Mouse (Mus musculus) thymus, postnatal 25 days (tissue): Measurements from ENCODE around the gene Flt1.

ENCODE experiments used
- DNase-seq: peaks from one replicate; pipeline ENCODE4 v3.0.0; 2022

Flt1 gene

GRCm38 (mm10) chr5:147725831-147726700 lies at the start of gene Flt1:
Flt1 (minus strand) TSS chr5:147726011.
- no peak for DNase-seq

- no peak for DNase-seq
These were observed 49.4 kb upstream of the Flt1 start for GRCm38 (mm10) chr5:147775222-147775621.

GRCm38 (mm10) chr5:147769918-147770317 lies 44.1 kb upstream of the Flt1 start:
- no peak for DNase-seq

- no peak for DNase-seq
These were observed 38.2 kb upstream of the Flt1 start for GRCm38 (mm10) chr5:147764061-147764460.

GRCm38 (mm10) chr5:147761984-147762383 lies 36.2 kb upstream of the Flt1 start:
- DNase-seq, result no peak

GRCm38 (mm10) chr5:147761275-147761674 lies 35.5 kb upstream of the Flt1 start:
- no peak for DNase-seq

GRCm38 (mm10) chr5:147758640-147759319 lies 33.0 kb upstream of the Flt1 start:
- DNase-seq, result no peak

- no peak for DNase-seq
These were observed 32.2 kb upstream of the Flt1 start for GRCm38 (mm10) chr5:147757832-147758587.

- DNase-seq, result no peak
These were observed 27.1 kb upstream of the Flt1 start for GRCm38 (mm10) chr5:147752914-147753341.

GRCm38 (mm10) chr5:147751673-147752130 lies 25.9 kb upstream of the Flt1 start:
- DNase-seq, result no peak

- DNase-seq, result no peak
These were observed 24.2 kb upstream of the Flt1 start for GRCm38 (mm10) chr5:147749972-147750371.

- DNase-seq, result no peak
These were observed 22.3 kb upstream of the Flt1 start for GRCm38 (mm10) chr5:147748081-147748581.

GRCm38 (mm10) chr5:147744900-147745653 lies 19.3 kb upstream of the Flt1 start:
- DNase-seq, result no peak

- DNase-seq, result no peak
These were observed 16.8 kb upstream of the Flt1 start for GRCm38 (mm10) chr5:147742468-147743111.

- no peak for DNase-seq
These were observed 11.0 kb upstream of the Flt1 start for GRCm38 (mm10) chr5:147736766-147737280.

GRCm38 (mm10) chr5:147733682-147734081 lies 7.9 kb upstream of the Flt1 start:
- DNase-seq, result peak; percentile 37

- DNase-seq, result no peak
These were observed 7.1 kb upstream of the Flt1 start for GRCm38 (mm10) chr5:147732926-147733325.

- no peak for DNase-seq
These were observed 1.7 kb upstream of the Flt1 start for GRCm38 (mm10) chr5:147727481-147727880.

- no peak for DNase-seq
These were observed 1.0 kb upstream of the Flt1 start for GRCm38 (mm10) chr5:147726701-147727393.

GRCm38 (mm10) chr5:147724945-147725830 lies 623 bp downstream of the Flt1 start:
- DNase-seq, result no peak
